Mouse (Mus musculus) left cerebral cortex, postnatal 10 days (tissue): ENCODE data around the gene Pdzd2. TPM values are rescaled to one million over a fixed set of nuclear protein-coding genes. Genes with fewer than 3 reads are reported as not detected.
A peak's percentile ranks its signal among the peaks of the same experiment; 100 is the strongest.

Source experiments
- DNase-seq, 2 experiments: peaks; one replicate each; pipeline ENCODE4 v3.0.0; 2021 to 2022; ENCODE audit warnings: low spot score in 2 of 2, mixed read lengths in 1 of 2; ENCODE audit errors: extremely low spot score in 1 of 2
- intact Hi-C: fragments of 180-260 bp; cut with DNase I; formaldehyde crosslinking; loops from one replicate; pipeline ENCODE4 v1.15.1; 2025
- total RNA-seq, 2 experiments: library from RNA; stranded (reverse); gene quantifications; 2 replicates each; pipeline ENCODE4 v1.2.3; 2021

The Pdzd2 gene
- total RNA-seq, 2 experiments from 2014 or later, result 106 to 114 TPM

DNA sequence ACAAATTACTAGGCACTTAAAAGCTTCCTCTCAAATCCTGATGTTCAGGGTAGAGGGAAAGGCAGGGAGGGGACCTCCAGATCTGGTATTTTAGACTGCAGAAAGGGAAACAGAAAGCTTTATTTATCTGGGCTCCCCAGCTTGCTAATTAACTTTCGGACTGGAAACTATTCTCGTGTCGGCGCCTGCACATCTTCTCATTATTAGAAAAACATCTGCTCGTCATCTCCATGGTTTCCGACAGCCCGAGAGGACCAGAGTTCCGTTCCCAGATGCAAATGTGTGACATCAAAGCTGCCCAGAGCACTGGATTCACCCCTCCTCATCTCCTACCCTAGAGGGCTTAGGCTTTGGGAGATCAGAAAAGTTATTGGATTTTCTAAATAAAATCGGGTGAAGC is 57.2 kb downstream of the Pdzd2 start:
- no peak for DNase-seq
- intact Hi-C loops, result no loop called here

DNA sequence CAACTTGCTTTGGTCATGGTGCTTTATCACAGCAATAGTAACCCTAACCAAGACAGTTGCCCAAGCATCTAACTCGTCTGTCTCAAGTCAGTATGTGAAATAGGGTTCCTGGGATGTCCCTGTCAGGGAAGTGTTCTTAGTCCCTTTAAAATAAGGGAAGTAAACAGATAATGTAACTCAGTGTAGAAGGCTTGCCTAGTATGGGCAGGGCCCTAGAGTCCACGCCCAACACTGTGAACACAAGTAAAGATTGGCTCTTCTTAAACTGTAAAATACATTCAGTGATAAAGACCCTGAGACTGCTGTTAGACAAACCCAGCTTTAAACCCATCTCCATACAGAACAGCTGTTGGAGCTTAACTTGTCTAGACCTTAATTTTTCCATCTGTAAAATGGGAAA is 57.8 kb downstream of the Pdzd2 start:
- intact Hi-C loops, result no loop called here
- no peak for DNase-seq

DNA sequence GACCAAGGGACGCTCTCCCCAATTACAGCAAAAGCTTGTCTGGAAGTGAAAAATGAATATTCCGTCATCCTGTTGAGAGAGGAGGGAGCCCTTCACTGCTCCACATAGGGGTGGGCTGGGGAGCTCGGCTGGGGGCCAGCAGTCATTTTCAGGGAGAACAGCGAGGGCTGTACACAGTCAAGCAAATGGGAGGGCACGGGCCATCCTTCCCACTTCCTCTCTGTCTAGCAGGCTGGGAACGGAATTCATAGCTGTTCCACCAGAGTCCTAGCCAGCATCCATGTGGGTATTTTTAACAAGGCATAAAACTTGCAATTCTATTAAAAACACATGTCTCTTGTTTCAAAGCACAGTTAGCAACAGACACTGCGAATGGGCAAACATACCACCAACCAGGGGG is 59.0 kb downstream of the Pdzd2 start:
- intact Hi-C loops, result no loop called here
- DNase-seq, result peak; percentile 43 to 64

DNA sequence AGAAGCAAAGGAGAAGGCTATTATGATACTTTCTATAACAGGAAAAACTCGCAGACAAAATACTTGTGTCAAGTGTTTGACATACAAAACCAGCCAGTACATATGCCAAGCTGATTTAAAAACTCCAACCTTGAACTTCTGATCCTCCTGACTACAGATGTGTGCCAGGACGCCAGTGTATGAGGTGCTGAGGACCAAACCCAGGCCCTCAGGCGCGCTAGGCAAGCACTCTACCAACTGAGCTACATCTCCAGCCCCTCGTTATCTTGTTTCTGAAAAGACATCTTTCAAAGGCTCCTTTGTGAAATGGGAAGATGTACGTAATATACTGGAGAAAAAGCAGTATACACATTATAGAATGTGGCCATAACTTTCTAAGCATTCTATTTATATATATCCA is 59.7 kb downstream of the Pdzd2 start:
- intact Hi-C loops, result no loop called here
- no peak for DNase-seq

DNA sequence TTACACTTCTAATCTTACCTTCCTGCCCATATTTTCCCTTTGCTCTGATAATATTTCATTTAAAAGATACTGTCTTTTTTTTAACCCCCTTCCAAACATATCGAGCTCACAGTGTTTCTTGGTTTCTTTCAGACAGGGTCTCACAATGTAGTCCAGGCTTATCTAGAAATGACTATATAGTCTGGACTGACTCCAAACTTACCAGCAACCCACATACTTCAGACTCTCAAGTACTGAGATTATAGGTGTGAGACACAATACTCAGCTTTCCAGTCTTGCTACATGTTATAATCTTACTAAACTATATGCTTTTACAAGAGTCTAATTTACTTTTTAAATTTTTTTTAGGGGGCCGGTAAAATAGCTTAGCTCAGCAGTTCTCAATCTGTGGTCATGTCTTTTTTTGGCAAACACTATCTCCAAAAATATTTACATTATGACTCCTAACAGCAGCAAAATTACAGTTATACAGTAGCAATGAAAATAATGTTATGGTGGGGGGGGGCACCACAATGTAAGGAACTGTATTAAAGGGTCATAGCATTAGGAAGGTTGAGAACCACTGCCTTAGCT is 61.1 kb downstream of the Pdzd2 start:
- DNase-seq, result no peak
- intact Hi-C loops, result no loop called here

DNA sequence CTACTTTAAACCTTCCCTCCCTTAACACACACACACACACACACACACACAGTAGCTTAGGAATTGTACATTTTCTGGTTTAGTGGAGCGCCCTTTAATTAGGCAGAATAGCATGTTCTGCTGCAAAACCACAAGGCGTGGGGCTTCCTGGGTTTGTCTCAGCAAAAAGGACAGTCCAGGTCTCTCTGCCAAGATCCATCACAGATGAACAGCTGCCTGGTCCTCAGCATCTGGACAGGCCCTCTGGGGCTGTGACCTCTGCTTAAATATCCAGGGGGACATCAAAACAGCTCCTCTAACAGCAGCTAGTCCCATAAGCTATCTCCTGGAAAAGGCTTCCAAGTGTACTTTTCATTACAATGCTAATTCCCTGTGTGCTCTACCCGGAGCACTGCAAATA is 64.4 kb downstream of the Pdzd2 start:
- DNase-seq, result no peak
- intact Hi-C loops, result no loop called here

DNA sequence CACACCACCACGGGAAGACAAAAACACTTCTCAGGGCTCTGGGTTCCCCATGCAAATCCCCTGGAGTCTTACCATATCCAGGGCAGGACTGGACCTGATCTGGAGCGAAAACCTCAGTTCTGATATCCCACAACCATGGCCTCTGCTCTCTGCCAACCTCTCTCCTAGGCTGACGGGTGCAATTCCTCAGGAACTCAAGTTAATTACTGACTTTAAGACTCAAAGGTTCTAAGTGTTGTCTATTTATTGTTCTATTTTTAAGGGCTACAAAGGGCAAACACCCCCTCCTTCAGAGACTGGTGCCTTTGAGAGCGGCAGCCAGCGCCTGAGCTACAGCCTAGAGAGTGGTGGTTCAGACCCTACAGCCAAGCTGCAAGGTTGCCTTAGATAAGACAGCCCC is 65.7 kb downstream of the Pdzd2 start:
- no peak for DNase-seq
- intact Hi-C loops, result no loop called here

DNA sequence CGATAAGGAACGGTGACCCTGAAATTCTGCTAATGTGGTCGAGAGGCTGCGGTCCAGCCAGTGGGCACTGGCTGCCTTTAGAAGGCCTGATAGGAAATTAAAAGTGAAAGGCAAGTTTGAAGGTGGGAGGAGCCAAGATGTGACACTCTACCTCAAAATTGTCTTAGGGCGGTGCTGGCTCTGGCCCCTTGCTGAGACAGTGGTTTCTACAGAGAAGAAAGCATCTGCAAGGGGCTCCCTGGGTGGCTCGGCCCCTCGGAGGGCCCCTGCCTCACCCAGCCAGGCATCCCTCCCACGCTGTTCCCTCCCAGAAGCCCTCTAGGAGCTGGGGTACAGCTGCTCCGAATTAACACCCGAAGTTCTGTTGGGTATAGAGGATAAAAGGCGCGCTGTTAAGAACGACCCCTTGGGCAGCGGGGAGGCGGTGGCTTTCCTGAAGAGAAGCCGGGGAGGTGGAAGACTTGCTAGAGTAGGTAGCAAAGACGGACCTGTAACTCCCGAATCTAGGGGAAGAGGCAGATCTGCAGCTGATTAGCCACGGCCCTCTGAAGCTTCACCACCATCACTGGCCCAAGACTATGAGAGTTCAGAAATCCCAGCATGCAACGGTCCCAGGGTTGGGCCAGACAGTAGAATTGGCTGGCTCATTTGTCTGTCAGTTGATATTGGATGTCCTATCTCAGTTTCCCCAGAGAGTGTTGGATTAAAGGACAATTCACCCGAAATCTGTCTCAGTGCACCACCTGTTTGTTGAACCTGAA is 71.8 kb downstream of the Pdzd2 start:
- DNase-seq, result no peak
- intact Hi-C loops, result no loop called here

DNA sequence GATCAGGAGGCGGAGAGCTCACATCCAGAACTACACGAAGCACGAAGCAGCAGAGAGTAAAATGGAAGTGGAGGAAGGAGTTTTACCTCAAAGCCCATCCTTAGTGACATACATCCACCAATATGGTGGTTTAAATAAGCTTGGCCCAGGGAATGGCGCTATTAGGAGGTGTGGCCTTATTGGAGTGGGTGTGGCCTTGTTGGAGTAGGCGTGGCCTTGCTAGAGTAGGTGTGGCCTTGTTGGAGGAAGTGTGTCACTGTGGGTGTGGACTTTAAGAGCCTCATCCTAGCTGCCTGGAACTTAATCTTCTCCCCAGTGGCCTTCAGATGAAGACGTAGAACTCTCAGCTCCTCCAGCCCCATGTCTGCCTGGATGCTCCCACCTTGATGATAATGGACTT is 73.8 kb downstream of the Pdzd2 start:
- intact Hi-C loops, result no loop called here
- DNase-seq, result no peak

DNA sequence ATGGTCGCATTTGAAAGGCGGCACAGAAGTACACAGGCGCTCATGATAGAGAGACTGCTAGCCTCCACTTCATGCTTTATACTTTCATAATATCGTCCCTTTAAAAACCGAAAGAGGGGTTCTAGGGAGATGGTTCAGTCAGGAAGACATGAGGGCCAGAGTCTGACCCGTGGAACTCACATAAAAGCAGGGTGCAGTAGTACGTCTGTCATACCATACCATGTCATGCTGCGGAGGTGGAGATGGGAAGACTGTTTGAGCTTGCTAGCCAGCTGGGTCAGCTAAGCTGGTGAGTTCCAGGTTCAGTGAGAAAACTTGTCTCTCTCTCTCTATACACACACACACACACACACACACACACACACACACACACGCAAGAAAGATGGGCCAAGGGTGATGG is 76.4 kb downstream of the Pdzd2 start:
- intact Hi-C loops, result no loop called here
- DNase-seq, result no peak

DNA sequence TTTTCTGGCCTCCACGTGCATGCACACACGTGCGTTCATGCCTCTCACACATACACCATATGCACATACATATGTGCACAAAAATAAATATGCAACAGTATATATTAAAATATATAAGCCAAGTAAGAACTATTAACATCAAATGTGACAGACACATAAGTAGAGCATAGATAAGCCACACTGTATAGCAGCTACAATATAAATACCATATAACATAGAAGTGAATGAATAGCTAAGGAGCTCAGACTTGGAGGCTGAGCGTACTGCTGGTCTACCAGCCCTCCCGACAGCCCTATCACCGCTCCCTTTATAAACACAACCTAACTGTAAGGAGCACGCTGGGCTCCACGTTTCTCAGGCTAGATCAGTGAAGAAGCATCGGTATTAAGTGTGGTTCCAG is 79.4 kb downstream of the Pdzd2 start:
- intact Hi-C loops, result no loop called here
- no peak for DNase-seq

DNA sequence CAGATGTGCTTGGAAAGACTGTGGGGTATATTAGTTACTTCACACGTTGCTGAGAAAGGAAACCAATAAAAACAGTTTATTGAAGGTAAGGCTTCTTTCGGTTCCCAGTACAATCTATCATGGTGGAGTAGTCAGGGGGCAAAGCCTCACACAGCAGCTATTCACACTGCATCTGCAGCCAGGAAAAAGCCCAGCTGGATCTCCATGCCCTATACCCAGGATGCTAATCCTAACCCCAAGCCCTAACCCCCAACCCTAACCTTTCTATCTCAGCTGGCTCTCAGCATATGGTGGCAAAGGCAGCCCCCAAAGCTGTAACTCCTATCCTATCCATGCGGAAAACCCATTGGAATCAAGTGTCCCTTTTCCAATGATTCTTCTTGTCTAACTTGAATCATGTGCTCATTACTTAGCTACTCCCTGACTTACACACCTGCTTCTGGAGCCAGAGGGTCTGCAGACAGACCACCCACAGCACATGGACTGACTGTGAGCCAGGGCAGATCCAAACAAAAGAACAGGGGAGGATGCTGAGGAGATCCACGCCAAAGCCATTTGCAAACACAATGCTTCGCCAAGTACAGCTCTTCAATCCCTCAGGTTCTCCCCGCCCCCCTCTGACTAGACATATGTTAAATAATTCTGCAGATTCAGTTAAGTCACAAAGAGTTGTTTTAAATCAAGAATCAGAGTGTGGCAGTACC is 83.6 kb downstream of the Pdzd2 start:
- intact Hi-C loops, result no loop called here
- no peak for DNase-seq

DNA sequence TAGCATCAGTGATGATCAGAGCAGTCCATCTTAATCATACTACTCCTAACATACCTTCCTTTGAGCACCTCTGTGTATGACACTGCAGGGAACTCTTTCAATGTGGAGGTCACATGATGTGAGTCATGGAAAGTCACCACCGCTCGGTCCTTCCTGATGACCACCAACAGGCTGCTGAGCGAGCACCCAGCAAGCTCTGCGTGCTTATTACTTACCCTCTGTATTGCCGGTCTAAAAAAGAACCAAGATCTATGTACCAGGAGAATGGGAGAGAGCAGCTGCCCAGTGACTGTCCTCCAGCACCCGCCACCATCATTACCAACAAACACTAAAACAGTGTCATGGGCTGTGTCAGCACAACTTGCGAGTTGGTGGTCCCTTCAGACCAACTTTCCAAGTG is 84.4 kb downstream of the Pdzd2 start:
- intact Hi-C loops, result no loop called here

DNA sequence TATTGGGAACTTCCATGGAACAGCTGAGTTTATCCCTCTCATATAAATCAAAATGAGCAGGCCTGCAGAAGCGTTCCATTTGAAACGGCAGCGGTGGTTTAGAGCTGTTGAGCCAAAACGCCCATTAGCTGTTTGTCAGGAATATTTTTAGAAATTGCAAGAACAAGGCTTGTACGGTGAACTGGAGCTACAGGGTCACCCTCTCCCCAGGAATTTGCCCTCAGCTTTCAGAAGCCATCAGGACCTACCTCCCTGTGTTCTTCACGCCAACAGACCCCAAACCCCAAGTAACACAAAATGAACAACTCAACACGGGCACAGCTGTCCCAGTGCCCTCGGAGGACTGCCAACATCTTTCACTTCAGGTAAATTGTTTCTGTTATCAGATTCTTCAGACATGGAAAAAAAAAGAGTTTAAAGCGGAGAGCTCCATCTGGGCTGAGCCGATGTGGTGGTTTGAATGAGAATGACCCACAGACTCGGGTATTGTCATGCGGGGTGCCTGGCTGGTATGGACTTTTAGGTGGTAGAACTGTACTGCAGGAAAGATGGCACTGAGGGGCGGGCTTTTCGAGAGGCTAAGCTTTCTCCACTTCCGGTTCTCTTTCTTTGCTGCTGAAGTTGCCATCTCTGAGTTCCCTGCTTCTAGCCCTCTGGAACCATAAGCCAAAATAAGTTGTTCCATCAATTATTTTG is 87.2 kb downstream of the Pdzd2 start:
- intact Hi-C loops, result no loop called here
- DNase-seq, result no peak

More for the DNA sequence above, 84.4 kb downstream of the Pdzd2 start:
- no peak for DNase-seq

DNA sequence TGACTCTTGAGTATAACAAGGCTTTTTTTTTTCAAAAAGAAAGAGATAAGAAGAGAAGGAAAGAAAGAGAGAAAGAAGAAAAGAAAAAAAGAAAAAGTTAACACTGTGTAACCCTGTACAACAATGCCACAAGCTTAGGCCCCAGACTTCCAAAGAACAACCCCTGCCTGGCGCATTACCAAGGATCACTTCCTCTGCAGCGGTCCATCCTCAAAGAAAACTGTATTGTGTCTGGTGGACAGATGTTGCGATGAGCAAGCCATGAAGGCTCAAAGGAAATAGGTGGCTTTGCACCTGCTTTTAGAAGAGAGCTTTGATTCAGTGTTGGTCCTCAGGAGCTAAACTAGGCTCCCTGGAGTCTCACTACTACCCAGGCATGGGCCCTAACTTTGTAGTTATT is 89.5 kb downstream of the Pdzd2 start:
- DNase-seq, result peak in 1 of 2 experiments; percentile 40
- intact Hi-C loops, result no loop called here

DNA sequence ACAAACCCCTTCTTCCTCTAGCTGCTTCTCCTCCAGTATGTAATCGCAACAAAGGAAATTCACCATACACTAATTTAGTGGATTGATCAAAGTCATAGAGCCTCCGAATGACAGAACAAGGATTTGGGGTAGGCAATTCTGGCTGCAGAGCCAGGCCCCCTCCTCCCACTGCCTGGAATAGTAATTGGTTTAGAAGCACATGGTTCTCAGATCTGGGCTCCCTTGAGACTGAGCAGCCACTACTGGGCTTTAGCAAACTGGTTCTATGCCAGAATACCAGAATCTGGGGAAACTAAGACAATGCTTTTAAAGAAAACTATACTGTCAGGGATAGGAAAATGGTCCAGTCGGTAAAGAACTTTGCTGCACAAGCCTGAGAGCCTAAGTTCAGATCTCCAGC is 90.0 kb downstream of the Pdzd2 start:
- DNase-seq, result no peak
- intact Hi-C loops, result no loop called here

DNA sequence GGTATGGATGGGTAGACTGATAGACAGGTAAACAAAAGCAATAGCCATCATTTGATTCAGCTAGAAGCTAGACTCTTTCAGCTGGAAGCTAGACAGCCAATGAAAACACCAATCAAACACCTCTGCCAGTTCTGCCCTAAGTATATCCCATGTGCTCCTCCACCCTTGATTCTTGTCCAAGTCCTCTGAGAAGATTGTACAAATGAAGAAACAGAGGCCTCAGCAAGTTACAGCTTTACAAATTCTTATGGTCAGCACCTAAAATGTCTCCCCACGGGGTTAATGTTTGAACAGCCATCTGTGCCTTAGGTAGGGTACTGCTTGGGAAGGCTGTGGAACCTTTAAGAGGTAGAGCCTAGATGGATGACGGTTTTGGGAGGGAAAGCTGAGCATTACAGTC is 90.6 kb downstream of the Pdzd2 start:
- intact Hi-C loops, result no loop called here
- DNase-seq, result no peak

DNA sequence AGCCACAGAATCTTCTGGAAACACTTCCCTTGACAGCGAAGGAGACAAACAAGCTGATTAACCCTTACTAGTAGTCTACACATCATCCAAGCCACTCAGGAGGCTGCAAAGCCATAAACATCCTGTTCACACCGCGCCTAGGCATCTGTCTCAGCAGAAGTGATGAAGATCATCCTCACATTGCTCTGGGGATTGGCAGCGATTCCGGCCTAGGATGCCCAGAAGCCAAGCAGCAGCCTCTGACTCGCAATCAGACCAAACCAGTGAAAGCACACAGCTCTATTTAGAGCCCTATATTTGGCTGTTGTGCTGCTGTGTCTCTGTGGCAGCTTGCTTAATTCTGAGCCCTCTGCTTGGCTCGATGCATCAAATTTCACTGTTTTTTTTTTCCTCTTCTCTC is 99.0 kb downstream of the Pdzd2 start:
- peak in 1 of 2 experiments; percentile 54 for DNase-seq
- intact Hi-C loops, result no loop called here

DNA sequence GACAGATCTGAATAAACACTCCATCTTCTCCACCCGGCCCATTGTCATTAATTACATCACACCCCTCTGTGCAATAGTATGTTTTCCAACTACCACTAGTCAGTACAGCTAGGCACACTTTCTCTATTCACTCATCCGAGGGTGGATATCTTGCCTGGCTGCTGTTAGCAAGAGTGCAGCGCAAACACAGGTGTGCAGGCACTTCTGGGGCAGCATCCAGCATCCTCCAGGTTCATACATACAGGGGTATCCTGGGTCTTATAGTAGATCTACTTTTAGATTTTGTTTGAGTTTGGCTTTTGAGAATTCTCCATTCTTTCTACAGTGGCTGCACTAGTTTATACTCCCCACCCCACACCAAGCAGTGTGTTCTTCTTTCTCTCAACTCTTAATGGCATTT is 99.9 kb downstream of the Pdzd2 start:
- no peak for DNase-seq
- intact Hi-C loops, result no loop called here

DNA sequence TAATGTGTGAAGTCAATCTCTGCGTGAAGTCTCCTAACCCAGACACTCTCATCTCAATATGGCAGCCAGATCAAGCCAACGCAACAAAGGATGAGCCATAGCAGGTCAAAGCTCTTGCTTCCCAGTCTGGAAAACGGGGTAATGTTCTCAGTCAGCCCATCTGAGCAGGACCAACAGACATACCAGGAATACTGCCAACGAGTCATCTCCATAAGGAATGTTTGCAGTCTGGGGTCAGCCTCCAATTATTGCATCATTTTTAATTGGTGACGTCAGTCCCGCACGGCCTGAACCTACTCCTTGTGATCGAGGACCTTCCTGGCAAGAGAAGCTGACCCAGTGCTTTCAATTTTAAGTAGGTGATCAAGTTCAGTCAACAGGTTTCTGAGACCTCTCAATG is 100.5 kb downstream of the Pdzd2 start:
- intact Hi-C loops, result no loop called here
- DNase-seq, result no peak
